7 mouse cellular contexts compared by ENCODE assay signal in the genomic region with DNA sequence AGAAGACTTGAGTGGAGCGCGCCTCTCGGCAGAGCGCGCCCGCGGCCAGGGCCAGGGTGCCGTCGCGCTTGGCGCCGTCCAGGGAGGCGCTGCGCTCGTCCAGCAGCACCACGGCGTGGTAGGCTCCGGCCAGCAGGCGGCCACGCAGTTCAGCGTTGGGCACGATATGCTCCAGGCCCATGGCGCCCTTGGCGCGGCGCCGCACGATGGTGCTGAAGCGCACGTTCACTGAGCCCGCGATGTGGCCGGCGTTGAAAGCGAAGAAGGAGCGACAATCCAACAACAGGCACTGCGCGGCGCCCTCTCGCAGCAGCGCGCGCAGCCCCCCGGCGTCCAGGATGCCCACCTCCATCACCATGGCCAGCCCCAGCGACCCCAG. TPM values are rescaled to one million over a fixed set of nuclear protein-coding genes. Genes with fewer than 3 reads are reported as not detected.
DNase-seq lines count a peak whose midpoint lies in the region; ATAC-seq and TF ChIP-seq lines count a peak whose summit lies in the region.

No protein-coding gene starts in this region.

- no peaks in the 10 kb centered on the region for H3K27me3 ChIP-seq in limb, embryonic 13.5 days
- no peaks in the 10 kb centered on the region for H3K27me3 ChIP-seq in midbrain, postnatal 0 days (ENCODE audit: insufficient read depth, low read length)

- H3K9me3 ChIP-seq in limb, embryonic 13.5 days, result no peaks in the 10 kb centered on the region
- no peaks in the 10 kb centered on the region for H3K9me3 ChIP-seq in midbrain, postnatal 0 days (ENCODE audit: low read length)

- peak overlapping the region; percentile 82 for H3K4me3 ChIP-seq in cortical plate, adult 2 months (ENCODE audit: insufficient read depth, low read length)
- H3K4me3 ChIP-seq in limb, embryonic 13.5 days, result peak overlapping the region; percentile 75
- H3K4me3 ChIP-seq in midbrain, postnatal 0 days (ENCODE audit: low read depth, low read length), result peak overlapping the region; percentile 84

- TF ChIP-seq POLR2A in cortical plate, adult 2 months (IDR thresholded peaks at IDR 0.05; ENCODE audit: extremely low read depth, insufficient read depth, low read length), result no peak

- ATAC-seq in limb, embryonic 13.5 days (ENCODE audit: low FRiP score, low read depth), result peak; percentile 78
- ATAC-seq in midbrain, postnatal 0 days (ENCODE audit: low FRiP score), result peak; percentile 79

- peaks cover 10% of the 10 kb centered on the region; the same call in 1 of the 2 replicates for H3K36me3 ChIP-seq in limb, embryonic 13.5 days
- 0 out of 2 replicates have a peak, but pooled peaks cover 3% of the 10 kb centered on the region for H3K36me3 ChIP-seq in midbrain, postnatal 0 days (ENCODE audit: insufficient read depth, low read length)

- WGBS in limb, embryonic 13.5 days, result under 1% methylated on average over 46 of the region's 46 CpGs
- under 1% methylated on average over 45 of the region's 46 CpGs for WGBS in midbrain, postnatal 0 days

- peaks cover 9% of the 10 kb centered on the region for H3K4me1 ChIP-seq in cortical plate, adult 2 months (ENCODE audit: control insufficient read depth, insufficient read depth, low read length)
- peaks cover 47% of the 10 kb centered on the region for H3K4me1 ChIP-seq in limb, embryonic 13.5 days
- H3K4me1 ChIP-seq in midbrain, postnatal 0 days (ENCODE audit: insufficient read depth, low read length), result peaks cover 19% of the 10 kb centered on the region; the same call in 1 of the 2 replicates

- peak; percentile 94 for DNase-seq in adrenal gland, postnatal 14 days
- peak; percentile 77 to 86 for DNase-seq in gastrocnemius, adult 8-10 months (ENCODE audit: low spot score in 2 of 2)
- DNase-seq in kidney, adult 8-10 months, result peak; percentile 81
- DNase-seq in midbrain, postnatal 0 days (ENCODE audit: low spot score), result peak; percentile 86
- DNase-seq in spleen, postnatal 14 days (ENCODE audit: low spot score in 2 of 2), result peak; percentile 68 to 79

- H3K9ac ChIP-seq in limb, embryonic 13.5 days, result peak overlapping the region; percentile 88
- H3K9ac ChIP-seq in midbrain, postnatal 0 days (replicated peaks; ENCODE audit: low read length, poor library complexity, severe bottlenecking), result peak overlapping the region; percentile 93

- peak overlapping the region; percentile 99 for H3K27ac ChIP-seq in cortical plate, adult 2 months (ENCODE audit: insufficient read depth, low read length)
- peak overlapping the region; percentile 97 for H3K27ac ChIP-seq in limb, embryonic 13.5 days
- peak overlapping the region; percentile 94 for H3K27ac ChIP-seq in midbrain, postnatal 0 days (ENCODE audit: low read depth, low read length)

- peak overlapping the region; percentile 85 for H3K4me2 ChIP-seq in limb, embryonic 13.5 days (replicated peaks)
- peak overlapping the region; percentile 79 for H3K4me2 ChIP-seq in midbrain, postnatal 0 days (ENCODE audit: low read depth, low read length, poor library complexity, severe bottlenecking)

- peak; percentile 41 for TF ChIP-seq CTCF in cortical plate, adult 2 months (IDR thresholded peaks at IDR 0.05; ENCODE audit: extremely low read depth, insufficient read depth, low read length)
- peak; percentile 69 for TF ChIP-seq CTCF in midbrain, postnatal 0 days (IDR thresholded peaks at IDR 0.05)

RNA-seq across cellular contexts. Expression of a gene that starts 53.3 kb away (rescaled TPM):
- 126 and 143 TPM in 2 replicates for total RNA-seq in adrenal gland, postnatal 14 days (2021)
- polyA plus RNA-seq in cortical plate, adult 2 months (2012; rRNA removed), result 140 and 143 TPM in 2 replicates
- total RNA-seq in gastrocnemius, adult 8-10 months (2022), result 10 to 100 TPM; 42.1 to 62.2 (median 50.9) TPM
- polyA plus RNA-seq in limb, embryonic 13.5 days (2015; fragmentation: Nextera tagmentation; extraction: Ambion mirVana), result 122 and 126 TPM in 2 replicates
- total RNA-seq in midbrain, postnatal 0 days (2014; rRNA removed), result 202 and 216 TPM in 2 replicates
- 99.6 and 103 TPM in 2 replicates for polyA plus RNA-seq in midbrain, postnatal 0 days (2015; fragmentation: Nextera tagmentation; extraction: Ambion mirVana)

RNA-seq across cellular contexts. Expression of a gene that starts 54.0 kb away (rescaled TPM):
- 56.6 and 66.3 TPM in 2 replicates for total RNA-seq in adrenal gland, postnatal 14 days (2021)
- polyA plus RNA-seq in cortical plate, adult 2 months (2012; rRNA removed), result 51.0 and 71.1 TPM in 2 replicates
- total RNA-seq in gastrocnemius, adult 8-10 months (2022), result 10 to 100 TPM; 49.6 to 99.2 (median 59.4) TPM
- 17.5 and 18.9 TPM in 2 replicates for polyA plus RNA-seq in limb, embryonic 13.5 days (2015; fragmentation: Nextera tagmentation; extraction: Ambion mirVana)
- 42.0 and 46.8 TPM in 2 replicates for total RNA-seq in midbrain, postnatal 0 days (2014; rRNA removed)
- 25.5 and 26.0 TPM in 2 replicates for polyA plus RNA-seq in midbrain, postnatal 0 days (2015; fragmentation: Nextera tagmentation; extraction: Ambion mirVana)

Comparison
In these comparisons a context has a peak if more than half of its experiments do, and no peak if none do; other contexts are left out.
1. Peak in every context shown above with its lines: DNase-seq, ATAC-seq, H3K4me3 ChIP-seq and H3K27ac ChIP-seq.